Mouse (Mus musculus): ENCODE measurements at regions not wholly inside any gene's neighbourhood (a gene's known extent, or its start where the extent isn't known, plus 50 kb on each side); places are given as distances from the start of the nearest gene placed in this dataset.

- peak overlapping the region; percentile 42 for H3K4me2 ChIP-seq (ENCODE audit: low read depth, low read length)
- H3K36me3 ChIP-seq (ENCODE audit: control insufficient read depth, insufficient read depth, low read length) = no peaks in the 10 kb centered on the region
- peak; percentile 59; the same call in 1 of the 2 replicates for ATAC-seq (ENCODE audit: insufficient read depth, low FRiP score)
- no peaks in the 10 kb centered on the region for H3K27me3 ChIP-seq (ENCODE audit: control insufficient read depth, insufficient read depth, low read length)
- H3K9ac ChIP-seq (ENCODE audit: low read length) = peak overlapping the region; percentile 41
- peaks cover 18% of the 10 kb centered on the region for H3K4me1 ChIP-seq (ENCODE audit: control insufficient read depth, insufficient read depth, low read length)
- H3K27ac ChIP-seq (ENCODE audit: low read length) = peak overlapping the region; percentile 68; the same call in 1 of the 2 replicates
- peak overlapping the region; percentile 9; the same call in 1 of the 2 replicates for H3K4me3 ChIP-seq (replicated peaks; ENCODE audit: low read length)
- 24% methylated on average over 12 of the region's 12 CpGs for WGBS
- no peaks in the 10 kb centered on the region for H3K9me3 ChIP-seq (replicated peaks; ENCODE audit: control insufficient read depth, low read length)
Observed at GRCm38 (mm10) chr8:125619336-125619906, 49.8 kb upstream of the Sipa1l2 start.
